Mouse (Mus musculus): ENCODE measurements at regions not wholly inside any gene's neighbourhood (a gene's known extent, or its start where the extent isn't known, plus 50 kb on each side); places are given as distances from the start of the nearest gene placed in this dataset.

- H3K36me3 ChIP-seq (replicated peaks) = no peaks in the 10 kb centered on the region
- no peak overlapping the region for H3K27ac ChIP-seq (replicated peaks)
- no peaks in the 10 kb centered on the region for H3K4me1 ChIP-seq
- H3K4me3 ChIP-seq = no peak overlapping the region
- peaks cover 4% of the 10 kb centered on the region for H3K27me3 ChIP-seq (replicated peaks; ENCODE audit: low read depth, poor library complexity, severe bottlenecking)
- no peak for DNase-seq (ENCODE audit: low spot score)
- 71% methylated on average over 3 of the region's 3 CpGs for WGBS
- no peaks in the 10 kb centered on the region for H3K9me3 ChIP-seq
These were observed 178.3 kb upstream of the Atp6ap2 start for GRCm38 (mm10) chrX:12409319-12409718.

- Histone ChIP-seq H3K4me3 (no peak overlapping the region), H3K9me3 (no peaks in the 10 kb centered on the region), H3K4me1 (peaks cover 9% of the 10 kb centered on the region), H3K27me3 (replicated peaks; ENCODE audit: low read depth, poor library complexity, severe bottlenecking) (peaks cover 66% of the 10 kb centered on the region), H3K36me3 (replicated peaks) (no peaks in the 10 kb centered on the region), H3K27ac (replicated peaks) (no peak overlapping the region)
- DNase-seq (ENCODE audit: low spot score) = no peak
- WGBS = 75% methylated on average over 6 of the region's 6 CpGs
These were observed 162.0 kb upstream of the Atp6ap2 start for GRCm38 (mm10) chrX:12425566-12425965.

- Histone ChIP-seq H3K27me3 (replicated peaks; ENCODE audit: low read depth, poor library complexity, severe bottlenecking) (peaks cover 66% of the 10 kb centered on the region), H3K4me1 (peaks cover 9% of the 10 kb centered on the region), H3K9me3 (no peaks in the 10 kb centered on the region), H3K4me3 (no peak overlapping the region), H3K36me3 (replicated peaks) (no peaks in the 10 kb centered on the region), H3K27ac (replicated peaks) (no peak overlapping the region)
- WGBS = 31% methylated on average over 4 of the region's 4 CpGs
- DNase-seq (ENCODE audit: low spot score) = peak; percentile 39
These were observed 160.9 kb upstream of the Atp6ap2 start for GRCm38 (mm10) chrX:12426664-12427063.

GRCm38 (mm10) chrX:12432289-12432688 lies 155.3 kb upstream of the Atp6ap2 start:
- no peak for DNase-seq (ENCODE audit: low spot score)
- 90% methylated on average over 2 of the region's 2 CpGs for WGBS
- no peaks in the 10 kb centered on the region for H3K36me3 ChIP-seq (replicated peaks)
- H3K4me3 ChIP-seq = no peak overlapping the region
- H3K27ac ChIP-seq (replicated peaks) = no peak overlapping the region
- 0 out of 2 replicates have a peak, but pooled peaks cover 4% of the 10 kb centered on the region for H3K9me3 ChIP-seq
- peaks cover 51% of the 10 kb centered on the region for H3K27me3 ChIP-seq (replicated peaks; ENCODE audit: low read depth, poor library complexity, severe bottlenecking)
- peaks cover 6% of the 10 kb centered on the region; the same call in 1 of the 2 replicates for H3K4me1 ChIP-seq

GRCm38 (mm10) chrX:12435656-12436055 lies 151.9 kb upstream of the Atp6ap2 start:
- peaks cover 6% of the 10 kb centered on the region; the same call in 1 of the 2 replicates for H3K4me1 ChIP-seq
- DNase-seq (ENCODE audit: low spot score) = no peak
- H3K27me3 ChIP-seq (replicated peaks; ENCODE audit: low read depth, poor library complexity, severe bottlenecking) = peaks cover 55% of the 10 kb centered on the region
- 0 out of 2 replicates have a peak, but pooled peaks cover 4% of the 10 kb centered on the region for H3K9me3 ChIP-seq
- no peaks in the 10 kb centered on the region for H3K36me3 ChIP-seq (replicated peaks)
- H3K27ac ChIP-seq (replicated peaks) = no peak overlapping the region
- no peak overlapping the region for H3K4me3 ChIP-seq
- 74% methylated on average over 8 of the region's 8 CpGs for WGBS

- H3K9me3 ChIP-seq = 0 out of 2 replicates have a peak, but pooled peaks cover 4% of the 10 kb centered on the region
- H3K36me3 ChIP-seq (replicated peaks) = no peaks in the 10 kb centered on the region
- no peak overlapping the region for H3K4me3 ChIP-seq
- H3K27ac ChIP-seq (replicated peaks) = no peak overlapping the region
- 33% methylated on average over 7 of the region's 7 CpGs for WGBS
- H3K27me3 ChIP-seq (replicated peaks; ENCODE audit: low read depth, poor library complexity, severe bottlenecking) = peaks cover 59% of the 10 kb centered on the region
- H3K4me1 ChIP-seq = peaks cover 6% of the 10 kb centered on the region; the same call in 1 of the 2 replicates
- no peak for DNase-seq (ENCODE audit: low spot score)
These were observed 151.5 kb upstream of the Atp6ap2 start for GRCm38 (mm10) chrX:12436106-12436505.

GRCm38 (mm10) chrX:12439447-12439846 lies 148.2 kb upstream of the Atp6ap2 start:
- 67% methylated on average over 12 of the region's 12 CpGs for WGBS
- Histone ChIP-seq H3K27ac (replicated peaks) (no peak overlapping the region), H3K36me3 (replicated peaks) (no peaks in the 10 kb centered on the region), H3K27me3 (replicated peaks; ENCODE audit: low read depth, poor library complexity, severe bottlenecking) (peaks cover 77% of the 10 kb centered on the region), H3K4me1 (peaks cover 6% of the 10 kb centered on the region; the same call in 1 of the 2 replicates), H3K4me3 (no peak overlapping the region), H3K9me3 (no peaks in the 10 kb centered on the region)
- no peak for DNase-seq (ENCODE audit: low spot score)

- Histone ChIP-seq H3K36me3 (replicated peaks) (no peaks in the 10 kb centered on the region), H3K4me3 (no peak overlapping the region), H3K27ac (replicated peaks) (no peak overlapping the region), H3K9me3 (no peaks in the 10 kb centered on the region), H3K4me1 (no peaks in the 10 kb centered on the region), H3K27me3 (replicated peaks; ENCODE audit: low read depth, poor library complexity, severe bottlenecking) (peaks cover 73% of the 10 kb centered on the region)
- no peak for DNase-seq (ENCODE audit: low spot score)
- WGBS = 84% methylated on average over 5 of the region's 5 CpGs
These were observed 143.8 kb upstream of the Atp6ap2 start for GRCm38 (mm10) chrX:12443794-12444193.

GRCm38 (mm10) chrX:12445093-12445492 lies 142.5 kb upstream of the Atp6ap2 start:
- Histone ChIP-seq H3K9me3 (no peaks in the 10 kb centered on the region), H3K4me3 (no peak overlapping the region), H3K27me3 (replicated peaks; ENCODE audit: low read depth, poor library complexity, severe bottlenecking) (peaks cover 74% of the 10 kb centered on the region), H3K27ac (replicated peaks) (no peak overlapping the region), H3K36me3 (replicated peaks) (no peaks in the 10 kb centered on the region), H3K4me1 (no peaks in the 10 kb centered on the region)
- 91% methylated on average over 2 of the region's 2 CpGs for WGBS
- DNase-seq (ENCODE audit: low spot score) = no peak

- Histone ChIP-seq H3K4me3 (no peak overlapping the region), H3K4me1 (no peaks in the 10 kb centered on the region), H3K36me3 (replicated peaks) (no peaks in the 10 kb centered on the region), H3K27me3 (replicated peaks; ENCODE audit: low read depth, poor library complexity, severe bottlenecking) (peaks cover 66% of the 10 kb centered on the region), H3K27ac (replicated peaks) (no peak overlapping the region), H3K9me3 (no peaks in the 10 kb centered on the region)
- no peak for DNase-seq (ENCODE audit: low spot score)
These were observed 139.6 kb upstream of the Atp6ap2 start for GRCm38 (mm10) chrX:12447962-12448361.

GRCm38 (mm10) chrX:12449688-12450087 lies 137.9 kb upstream of the Atp6ap2 start:
- WGBS = 84% methylated on average over 3 of the region's 3 CpGs
- H3K36me3 ChIP-seq (replicated peaks) = no peaks in the 10 kb centered on the region

GRCm38 (mm10) chrX:12452979-12453769 lies 134.4 kb upstream of the Atp6ap2 start:
- DNase-seq (ENCODE audit: low spot score) = no peak
- 87% methylated on average over 8 of the region's 8 CpGs for WGBS
- no peak overlapping the region for H3K4me3 ChIP-seq
- H3K27me3 ChIP-seq (replicated peaks; ENCODE audit: low read depth, poor library complexity, severe bottlenecking) = peaks cover 40% of the 10 kb centered on the region
- H3K36me3 ChIP-seq (replicated peaks) = no peaks in the 10 kb centered on the region
- H3K4me1 ChIP-seq = no peaks in the 10 kb centered on the region
- peaks cover under 1% of the 10 kb centered on the region; the same call in 1 of the 2 replicates for H3K9me3 ChIP-seq
- no peak overlapping the region for H3K27ac ChIP-seq (replicated peaks)

More at GRCm38 (mm10) chrX:12449688-12450087, 137.9 kb upstream of the Atp6ap2 start:
- Histone ChIP-seq H3K27me3 (replicated peaks; ENCODE audit: low read depth, poor library complexity, severe bottlenecking) (peaks cover 61% of the 10 kb centered on the region), H3K4me3 (no peak overlapping the region), H3K4me1 (no peaks in the 10 kb centered on the region), H3K9me3 (no peaks in the 10 kb centered on the region), H3K27ac (replicated peaks) (no peak overlapping the region)
- DNase-seq (ENCODE audit: low spot score) = no peak

GRCm38 (mm10) chrX:12461657-12462056 lies 125.9 kb upstream of the Atp6ap2 start:
- DNase-seq (ENCODE audit: low spot score) = no peak
- 71% methylated on average over 2 of the region's 2 CpGs for WGBS
- Histone ChIP-seq H3K27me3 (replicated peaks; ENCODE audit: low read depth, poor library complexity, severe bottlenecking) (peaks cover 55% of the 10 kb centered on the region), H3K9me3 (peaks cover 3% of the 10 kb centered on the region; the same call in 1 of the 2 replicates), H3K36me3 (replicated peaks) (no peaks in the 10 kb centered on the region), H3K27ac (replicated peaks) (no peak overlapping the region), H3K4me3 (no peak overlapping the region), H3K4me1 (peaks cover 6% of the 10 kb centered on the region)

Data from embryonic facial prominence, embryonic 10.5 days (tissue).